Mouse (Mus musculus): ENCODE results near the gene Tchhl1. TPM values are rescaled to one million over a fixed set of nuclear protein-coding genes. Genes with fewer than 3 reads are reported as not detected.
A peak's percentile ranks its signal among the peaks of the same experiment; 100 is the strongest.

Gene Tchhl1
- polyA plus RNA-seq, 1 experiment from 2014 or later, result not detected

- no peaks in the 10 kb centered on the region for H3K36me3 ChIP-seq (ENCODE audit: control insufficient read depth, insufficient read depth, low read length)
- ATAC-seq (ENCODE audit: low FRiP score) (peak; percentile 77), DNase-seq (ENCODE audit: low spot score, missing footprints) (peak; percentile 97)
- WGBS, result under 1% methylated on average over 59 of the region's 59 CpGs
- peak overlapping the region; percentile 82 for H3K4me2 ChIP-seq
- peak overlapping the region; percentile 53 for H3K4me3 ChIP-seq (ENCODE audit: low read depth, low read length)
- H3K27ac ChIP-seq (ENCODE audit: low read depth, low read length), result no peak overlapping the region
- peaks cover 4% of the 10 kb centered on the region for H3K4me1 ChIP-seq (ENCODE audit: control insufficient read depth, insufficient read depth, low read length)
- peaks cover 39% of the 10 kb centered on the region for H3K27me3 ChIP-seq (ENCODE audit: control insufficient read depth, insufficient read depth, low read length)
- no peaks in the 10 kb centered on the region for H3K9me3 ChIP-seq (ENCODE audit: control insufficient read depth, low read length)
- peak overlapping the region; percentile 45 for H3K9ac ChIP-seq (ENCODE audit: low read length)
These were observed 21.3 kb upstream of the Tchhl1 start for GRCm38 (mm10) chr3:93447138-93447841.

- H3K4me1 ChIP-seq (ENCODE audit: control insufficient read depth, insufficient read depth, low read length), result no peaks in the 10 kb centered on the region
- WGBS, result 78% methylated on average over 3 of the region's 3 CpGs
- DNase-seq (ENCODE audit: low spot score, missing footprints), result no peak
- no peaks in the 10 kb centered on the region for H3K36me3 ChIP-seq (ENCODE audit: control insufficient read depth, insufficient read depth, low read length)
- H3K4me3 ChIP-seq (ENCODE audit: low read depth, low read length), result no peak overlapping the region
- H3K4me2 ChIP-seq, result no peak overlapping the region
- H3K27me3 ChIP-seq (ENCODE audit: control insufficient read depth, insufficient read depth, low read length), result no peaks in the 10 kb centered on the region
- ATAC-seq (ENCODE audit: low FRiP score), result no peak
- no peak overlapping the region for H3K9ac ChIP-seq (ENCODE audit: low read length)
- H3K9me3 ChIP-seq (ENCODE audit: control insufficient read depth, low read length), result no peaks in the 10 kb centered on the region
- no peak overlapping the region for H3K27ac ChIP-seq (ENCODE audit: low read depth, low read length)
These were observed 2.0 kb upstream of the Tchhl1 start for GRCm38 (mm10) chr3:93466556-93466955.

- H3K4me2 ChIP-seq, result no peak overlapping the region
- H3K27me3 ChIP-seq (ENCODE audit: control insufficient read depth, insufficient read depth, low read length), result no peaks in the 10 kb centered on the region
- ATAC-seq (ENCODE audit: low FRiP score) (no peak), DNase-seq (ENCODE audit: low spot score, missing footprints) (no peak)
- no peak overlapping the region for H3K4me3 ChIP-seq (ENCODE audit: low read depth, low read length)
- no peak overlapping the region for H3K9ac ChIP-seq (ENCODE audit: low read length)
- 92% methylated on average over 4 of the region's 4 CpGs for WGBS
- H3K4me1 ChIP-seq (ENCODE audit: control insufficient read depth, insufficient read depth, low read length), result no peaks in the 10 kb centered on the region
- H3K27ac ChIP-seq (ENCODE audit: low read depth, low read length), result no peak overlapping the region
- no peaks in the 10 kb centered on the region for H3K36me3 ChIP-seq (ENCODE audit: control insufficient read depth, insufficient read depth, low read length)
- no peaks in the 10 kb centered on the region for H3K9me3 ChIP-seq (ENCODE audit: control insufficient read depth, low read length)
These were observed 1.4 kb upstream of the Tchhl1 start for GRCm38 (mm10) chr3:93467130-93467529.

- Histone ChIP-seq H3K9ac (ENCODE audit: low read length) (no peak overlapping the region), H3K4me3 (ENCODE audit: low read depth, low read length) (no peak overlapping the region), H3K4me1 (ENCODE audit: control insufficient read depth, insufficient read depth, low read length) (no peaks in the 10 kb centered on the region), H3K4me2 (no peak overlapping the region), H3K27me3 (ENCODE audit: control insufficient read depth, insufficient read depth, low read length) (no peaks in the 10 kb centered on the region), H3K36me3 (ENCODE audit: control insufficient read depth, insufficient read depth, low read length) (no peaks in the 10 kb centered on the region), H3K27ac (ENCODE audit: low read depth, low read length) (no peak overlapping the region), H3K9me3 (ENCODE audit: control insufficient read depth, low read length) (no peaks in the 10 kb centered on the region)
- 77% methylated on average over 3 of the region's 3 CpGs for WGBS
- ATAC-seq (ENCODE audit: low FRiP score) (no peak), DNase-seq (ENCODE audit: low spot score, missing footprints) (no peak)
These were observed 1.1 kb downstream of the Tchhl1 start for GRCm38 (mm10) chr3:93469629-93470028.

GRCm38 (mm10) chr3:93480053-93480452 lies 11.5 kb downstream of the Tchhl1 start:
- no peak overlapping the region for H3K27ac ChIP-seq (ENCODE audit: low read depth, low read length)
- H3K4me1 ChIP-seq (ENCODE audit: control insufficient read depth, insufficient read depth, low read length), result no peaks in the 10 kb centered on the region
- H3K9ac ChIP-seq (ENCODE audit: low read length), result no peak overlapping the region
- H3K27me3 ChIP-seq (ENCODE audit: control insufficient read depth, insufficient read depth, low read length), result no peaks in the 10 kb centered on the region
- ATAC-seq (ENCODE audit: low FRiP score) (no peak), DNase-seq (ENCODE audit: low spot score, missing footprints) (no peak)
- H3K4me3 ChIP-seq (ENCODE audit: low read depth, low read length), result no peak overlapping the region
- 87% methylated on average over 1 of the region's 1 CpGs for WGBS
- H3K36me3 ChIP-seq (ENCODE audit: control insufficient read depth, insufficient read depth, low read length), result no peaks in the 10 kb centered on the region
- no peak overlapping the region for H3K4me2 ChIP-seq
- no peaks in the 10 kb centered on the region for H3K9me3 ChIP-seq (ENCODE audit: control insufficient read depth, low read length)

- H3K4me3 ChIP-seq (ENCODE audit: low read depth, low read length), result no peak overlapping the region
- H3K27me3 ChIP-seq (ENCODE audit: control insufficient read depth, insufficient read depth, low read length), result no peaks in the 10 kb centered on the region
- no peak overlapping the region for H3K4me2 ChIP-seq
- no peak overlapping the region for H3K9ac ChIP-seq (ENCODE audit: low read length)
- H3K4me1 ChIP-seq (ENCODE audit: control insufficient read depth, insufficient read depth, low read length), result no peaks in the 10 kb centered on the region
- 87% methylated on average over 2 of the region's 2 CpGs for WGBS
- H3K27ac ChIP-seq (ENCODE audit: low read depth, low read length), result no peak overlapping the region
- no peaks in the 10 kb centered on the region for H3K36me3 ChIP-seq (ENCODE audit: control insufficient read depth, insufficient read depth, low read length)
- no peaks in the 10 kb centered on the region for H3K9me3 ChIP-seq (ENCODE audit: control insufficient read depth, low read length)
- ATAC-seq (ENCODE audit: low FRiP score) (no peak), DNase-seq (ENCODE audit: low spot score, missing footprints) (no peak)
These were observed 13.5 kb downstream of the Tchhl1 start for GRCm38 (mm10) chr3:93481982-93482616.

GRCm38 (mm10) chr3:93485611-93486010 lies 17.1 kb downstream of the Tchhl1 start:
- no peak overlapping the region for H3K4me2 ChIP-seq
- no peak for ATAC-seq (ENCODE audit: low FRiP score)
- H3K27ac ChIP-seq (ENCODE audit: low read depth, low read length), result no peak overlapping the region
- H3K4me3 ChIP-seq (ENCODE audit: low read depth, low read length), result no peak overlapping the region
- 88% methylated on average over 3 of the region's 3 CpGs for WGBS
- H3K9me3 ChIP-seq (ENCODE audit: control insufficient read depth, low read length), result no peaks in the 10 kb centered on the region
- no peak overlapping the region for H3K9ac ChIP-seq (ENCODE audit: low read length)
- DNase-seq (ENCODE audit: low spot score, missing footprints), result no peak
- H3K27me3 ChIP-seq (ENCODE audit: control insufficient read depth, insufficient read depth, low read length), result no peaks in the 10 kb centered on the region
- H3K36me3 ChIP-seq (ENCODE audit: control insufficient read depth, insufficient read depth, low read length), result no peaks in the 10 kb centered on the region
- no peaks in the 10 kb centered on the region for H3K4me1 ChIP-seq (ENCODE audit: control insufficient read depth, insufficient read depth, low read length)

GRCm38 (mm10) chr3:93488541-93488940 lies 20.0 kb downstream of the Tchhl1 start:
- no peaks in the 10 kb centered on the region for H3K36me3 ChIP-seq (ENCODE audit: control insufficient read depth, insufficient read depth, low read length)
- no peak overlapping the region for H3K4me3 ChIP-seq (ENCODE audit: low read depth, low read length)
- 81% methylated on average over 2 of the region's 2 CpGs for WGBS
- H3K4me2 ChIP-seq, result no peak overlapping the region
- H3K9ac ChIP-seq (ENCODE audit: low read length), result no peak overlapping the region
- H3K27me3 ChIP-seq (ENCODE audit: control insufficient read depth, insufficient read depth, low read length), result no peaks in the 10 kb centered on the region
- H3K27ac ChIP-seq (ENCODE audit: low read depth, low read length), result no peak overlapping the region
- no peak for DNase-seq (ENCODE audit: low spot score, missing footprints)
- no peaks in the 10 kb centered on the region for H3K4me1 ChIP-seq (ENCODE audit: control insufficient read depth, insufficient read depth, low read length)
- no peak for ATAC-seq (ENCODE audit: low FRiP score)
- H3K9me3 ChIP-seq (ENCODE audit: control insufficient read depth, low read length), result no peaks in the 10 kb centered on the region

GRCm38 (mm10) chr3:93492176-93492575 lies 23.6 kb downstream of the Tchhl1 start:
- Histone ChIP-seq H3K4me3 (ENCODE audit: low read depth, low read length) (no peak overlapping the region), H3K9me3 (ENCODE audit: control insufficient read depth, low read length) (no peaks in the 10 kb centered on the region), H3K27ac (ENCODE audit: low read depth, low read length) (no peak overlapping the region), H3K27me3 (ENCODE audit: control insufficient read depth, insufficient read depth, low read length) (no peaks in the 10 kb centered on the region), H3K9ac (ENCODE audit: low read length) (no peak overlapping the region), H3K4me2 (no peak overlapping the region), H3K4me1 (ENCODE audit: control insufficient read depth, insufficient read depth, low read length) (no peaks in the 10 kb centered on the region), H3K36me3 (ENCODE audit: control insufficient read depth, insufficient read depth, low read length) (no peaks in the 10 kb centered on the region)
- 79% methylated on average over 3 of the region's 3 CpGs for WGBS
- DNase-seq (ENCODE audit: low spot score, missing footprints), result no peak
- ATAC-seq (ENCODE audit: low FRiP score), result no peak

Data from midbrain, embryonic 11.5 days (tissue).